ENCODE assay signal across 10 mouse cellular contexts in genomic region chr10:79914131-79914947, GRCm38 (mm10). TPM values are rescaled to one million over a fixed set of nuclear protein-coding genes. Genes with fewer than 3 reads are reported as not detected.
DNase-seq lines count a peak whose midpoint lies in the region; ATAC-seq lines count a peak whose summit lies in the region.
"Had no signal": no experiment of that assay in that cellular context is flagged by ENCODE, and none has a peak within 500 bp of the region (broad histone marks: within the 10 kb centered on the region; RNA-seq: fewer than 3 reads in every experiment).

No protein-coding gene starts in this region.

- H3K27me3 ChIP-seq in heart, embryonic 13.5 days (replicated peaks), result peaks cover 21% of the 10 kb centered on the region
- peaks cover 21% of the 10 kb centered on the region for H3K27me3 ChIP-seq in liver, embryonic 16.5 days (ENCODE audit: control insufficient read depth, insufficient read depth, low read depth, low read length)

- H3K4me3 ChIP-seq in heart, embryonic 13.5 days, result 0 out of 2 replicates have a peak overlapping the region, but pooled peaks have one; percentile 6
- H3K4me3 ChIP-seq in liver, embryonic 16.5 days (ENCODE audit: low read depth, low read length), result peak overlapping the region; percentile 79

- ATAC-seq in heart, embryonic 13.5 days (ENCODE audit: extremely low read depth, insufficient number of reproducible peaks, low FRiP score, low TSS enrichment), result no peak
- ATAC-seq in granulocyte monocyte progenitor cell, adult 5-6 weeks (replicated peaks; ENCODE audit: poor library complexity, severe bottlenecking), result 0 out of 2 replicates have a peak, but pooled peaks have one; percentile 4
- peak; percentile 68 for ATAC-seq in liver, embryonic 16.5 days (ENCODE audit: low read depth)
- ATAC-seq in monocyte, adult 5-6 weeks (replicated peaks; ENCODE audit: insufficient number of reproducible peaks, low FRiP score, low TSS enrichment, poor library complexity, severe bottlenecking), result no peak

- no peaks in the 10 kb centered on the region for H3K9me3 ChIP-seq in heart, embryonic 13.5 days
- no peaks in the 10 kb centered on the region for H3K9me3 ChIP-seq in liver, embryonic 16.5 days (replicated peaks; ENCODE audit: control insufficient read depth, low read length)

- 57% methylated on average over 11 of the region's 11 CpGs for WGBS in heart, embryonic 13.5 days
- WGBS in liver, embryonic 16.5 days (ENCODE audit: insufficient replicate concordance), result 28% methylated on average over 11 of the region's 11 CpGs

- H3K9ac ChIP-seq in heart, embryonic 13.5 days, result peak overlapping the region; percentile 58
- H3K9ac ChIP-seq in liver, embryonic 16.5 days (ENCODE audit: low read depth, low read length), result peak overlapping the region; percentile 49

- no peak overlapping the region for H3K27ac ChIP-seq in heart, embryonic 13.5 days (replicated peaks)
- peak overlapping the region; percentile 88 for H3K27ac ChIP-seq in liver, embryonic 16.5 days (ENCODE audit: low read length)

- H3K36me3 ChIP-seq in heart, embryonic 13.5 days, result peaks cover 32% of the 10 kb centered on the region
- peaks cover 5% of the 10 kb centered on the region for H3K36me3 ChIP-seq in liver, embryonic 16.5 days (ENCODE audit: control insufficient read depth, insufficient read depth)

- peaks cover 50% of the 10 kb centered on the region for H3K4me1 ChIP-seq in heart, embryonic 13.5 days
- peaks cover 59% of the 10 kb centered on the region for H3K4me1 ChIP-seq in liver, embryonic 16.5 days (ENCODE audit: control insufficient read depth, low read depth, low read length)

- no peak for DNase-seq in heart, adult 11 months
- DNase-seq in MEL-GATA-1-ER (ENCODE audit: extremely low read depth, low read depth), result peak; percentile 74
- no peak for DNase-seq in frontal cortex, postnatal 10 days (ENCODE audit: low spot score in 2 of 2)
- DNase-seq in adrenal gland, adult 18-20 months (ENCODE audit: low spot score in 2 of 2), result no peak
- DNase-seq: cerebellum, postnatal 36 days had no signal

- H3K4me2 ChIP-seq in heart, embryonic 13.5 days, result peak overlapping the region; percentile 86; the same call in 1 of the 2 replicates
- H3K4me2 ChIP-seq in liver, embryonic 16.5 days (ENCODE audit: low read depth, low read length), result peak overlapping the region; percentile 95

RNA-seq across cellular contexts. Expression of gene Kiss1r, which starts 2.4 kb away (rescaled TPM):
- 0.60 and 0.67 TPM in 2 replicates for polyA plus RNA-seq in heart, embryonic 13.5 days (2015; fragmentation: Nextera tagmentation; extraction: Ambion mirVana)
- not detected in 2 replicates for total RNA-seq in granulocyte monocyte progenitor cell, adult 5-6 weeks (2014; fragmentation: Nextera tagmentation)
- total RNA-seq in granulocyte monocyte progenitor cell, adult 5-6 weeks (2017), result 0.26 TPM in 1 of 2 replicates, not detected in the other
- 0.18 and 0.20 TPM in 2 replicates for polyA plus RNA-seq in liver, embryonic 16.5 days (2015; fragmentation: Nextera tagmentation; extraction: Ambion mirVana)
- 0.39 TPM in 1 of 3 replicates, not detected in the others for total RNA-seq in monocyte, adult 5-6 weeks (2017)
- 1 to 10 TPM; 1.0 to 2.2 TPM for total RNA-seq in adrenal gland, adult 18-20 months (2021)

RNA-seq across cellular contexts. Expression of gene Gm26602, which starts 3.7 kb away (rescaled TPM):
- polyA plus RNA-seq in heart, embryonic 13.5 days (2015; fragmentation: Nextera tagmentation; extraction: Ambion mirVana), result 1.7 TPM in 1 of 2 replicates, not detected in the other
- total RNA-seq in granulocyte monocyte progenitor cell, adult 5-6 weeks (2014; fragmentation: Nextera tagmentation), result not detected in 2 replicates
- 0.98 TPM in 1 of 2 replicates, not detected in the other for total RNA-seq in granulocyte monocyte progenitor cell, adult 5-6 weeks (2017)
- 2.5 TPM in 1 of 2 replicates, not detected in the other for polyA plus RNA-seq in liver, embryonic 16.5 days (2015; fragmentation: Nextera tagmentation; extraction: Ambion mirVana)
- total RNA-seq in monocyte, adult 5-6 weeks (2017), result not detected in 3 replicates
- total RNA-seq in adrenal gland, adult 18-20 months (2021), result not detected
- polyA plus RNA-seq: large intestine, adult 2 months had no signal

RNA-seq across cellular contexts. Expression of gene Med16, which starts 5.6 kb away (rescaled TPM):
- 41.8 and 42.1 TPM in 2 replicates for polyA plus RNA-seq in heart, embryonic 13.5 days (2015; fragmentation: Nextera tagmentation; extraction: Ambion mirVana)
- 14.1 and 20.3 TPM in 2 replicates for total RNA-seq in granulocyte monocyte progenitor cell, adult 5-6 weeks (2014; fragmentation: Nextera tagmentation)
- total RNA-seq in granulocyte monocyte progenitor cell, adult 5-6 weeks (2017), result 17.0 and 18.7 TPM in 2 replicates
- polyA plus RNA-seq in liver, embryonic 16.5 days (2015; fragmentation: Nextera tagmentation; extraction: Ambion mirVana), result 14.7 and 15.3 TPM in 2 replicates
- 13.3 to 16.8 TPM (median 13.3 TPM) in 3 replicates for total RNA-seq in monocyte, adult 5-6 weeks (2017)
- 10 to 100 TPM; 32.7 to 40.7 TPM for total RNA-seq in adrenal gland, adult 18-20 months (2021)

RNA-seq across cellular contexts. Expression of gene R3hdm4, which starts 6.7 kb away (rescaled TPM):
- polyA plus RNA-seq in heart, embryonic 13.5 days (2015; fragmentation: Nextera tagmentation; extraction: Ambion mirVana), result 95.6 and 100 TPM in 2 replicates
- total RNA-seq in granulocyte monocyte progenitor cell, adult 5-6 weeks (2014; fragmentation: Nextera tagmentation), result 62.9 and 64.6 TPM in 2 replicates
- total RNA-seq in granulocyte monocyte progenitor cell, adult 5-6 weeks (2017), result 39.1 and 40.4 TPM in 2 replicates
- 47.1 and 49.3 TPM in 2 replicates for polyA plus RNA-seq in liver, embryonic 16.5 days (2015; fragmentation: Nextera tagmentation; extraction: Ambion mirVana)
- total RNA-seq in monocyte, adult 5-6 weeks (2017), result 23.4 to 53.8 TPM (median 35.4 TPM) in 3 replicates
- 100 to 1,000 TPM in 1 of 2 experiments, 10 to 100 TPM in 1; 92.0 to 107 TPM for total RNA-seq in adrenal gland, adult 18-20 months (2021)

RNA-seq across cellular contexts. Expression of gene Arid3a, which starts 12.5 kb away (rescaled TPM):
- polyA plus RNA-seq in heart, embryonic 13.5 days (2015; fragmentation: Nextera tagmentation; extraction: Ambion mirVana), result 3.4 and 4.2 TPM in 2 replicates
- total RNA-seq in granulocyte monocyte progenitor cell, adult 5-6 weeks (2014; fragmentation: Nextera tagmentation), result 21.2 and 22.5 TPM in 2 replicates
- 32.4 and 36.7 TPM in 2 replicates for total RNA-seq in granulocyte monocyte progenitor cell, adult 5-6 weeks (2017)
- 5.1 and 5.8 TPM in 2 replicates for polyA plus RNA-seq in liver, embryonic 16.5 days (2015; fragmentation: Nextera tagmentation; extraction: Ambion mirVana)
- total RNA-seq in monocyte, adult 5-6 weeks (2017), result 35.3 to 38.9 TPM (median 36.8 TPM) in 3 replicates
- 1 to 10 TPM; 3.6 to 4.3 TPM for total RNA-seq in adrenal gland, adult 18-20 months (2021)

Comparison
In these comparisons a context has a peak if more than half of its experiments do, and no peak if none do; other contexts are left out.
1. ATAC-seq: peak in granulocyte monocyte progenitor cell, adult 5-6 weeks (single experiment) and liver, embryonic 16.5 days (single experiment); none in heart, embryonic 13.5 days (single experiment) and monocyte, adult 5-6 weeks (single experiment).